Mouse (Mus musculus): ENCODE measurements around the gene Aqp9.

- TF ChIP-seq POLR2A (IDR thresholded peaks at IDR 0.05; ENCODE audit: insufficient read length, low read depth), result no peak
- TF ChIP-seq MYOD1 (IDR thresholded peaks at IDR 0.05; ENCODE audit: control insufficient read depth in 1 of 3, insufficient read length in 2 of 3, low read depth in 2 of 3), result no peak
- no peak for TF ChIP-seq MAX (IDR thresholded peaks at IDR 0.05; ENCODE audit: low read depth)
- TF ChIP-seq E2F4 (IDR thresholded peaks at IDR 0.05; ENCODE audit: insufficient read depth), result no peak
- no peak for TF ChIP-seq POLR2AphosphoS2 (IDR thresholded peaks at IDR 0.05; ENCODE audit: insufficient read length, low read depth)
- TF ChIP-seq SRF (IDR thresholded peaks at IDR 0.05; ENCODE audit: control insufficient read depth, insufficient read length, low read depth), result no peak
- TF ChIP-seq MYOG (IDR thresholded peaks at IDR 0.05; ENCODE audit: control insufficient read depth in 1 of 3, insufficient read depth in 1 of 3, insufficient read length in 2 of 3, low read depth in 2 of 3), result no peak
- no peak for TF ChIP-seq TCF3 (IDR thresholded peaks at IDR 0.05; ENCODE audit: insufficient read length, low read depth)
- TF ChIP-seq CEBPB (IDR thresholded peaks at IDR 0.05; ENCODE audit: insufficient read depth, poor library complexity, severe bottlenecking), result no peak
- no peak for TF ChIP-seq USF1 (IDR thresholded peaks at IDR 0.05; ENCODE audit: low read depth)
- no peak for TF ChIP-seq TCF12 (IDR thresholded peaks at IDR 0.05; ENCODE audit: insufficient read depth, poor library complexity, severe bottlenecking)
- TF ChIP-seq REST (IDR thresholded peaks at IDR 0.05; ENCODE audit: insufficient read depth, insufficient read length), result no peak
Observed at GRCm38 (mm10) chr9:71198826-71199225, 30.3 kb upstream of the Aqp9 start.
